Mouse (Mus musculus) CH12.LX (cell line): Measurements from ENCODE around the gene Dusp14. TPM values are rescaled to one million over a fixed set of nuclear protein-coding genes. Genes with fewer than 3 reads are reported as not detected.

Experiments used
- DNase-seq: peaks from one replicate; pipeline ENCODE4 v3.0.0-alpha.2; 2013; ENCODE audit errors: extremely low read depth
- H3K27ac ChIP-seq: 2 replicates; pipeline ENCODE4 v1.5.1; 2012; ENCODE audit warnings: low read depth, mild to moderate bottlenecking, control low read depth, moderate library complexity; ENCODE audit not compliant: insufficient read depth
- H3K27me3 ChIP-seq: replicated peaks from 2 replicates; pipeline ENCODE3; 2012; ENCODE audit warnings: inconsistent platforms
- H3K36me3 ChIP-seq, 2 experiments: replicated peaks in 1 of 2; 2 replicates each; pipeline versions ENCODE3 to v1.6.1; 2012; ENCODE audit warnings: inconsistent platforms in 1 of 2, low read length in 1 of 2, mild to moderate bottlenecking in 1 of 2, mixed read lengths in 1 of 2, moderate library complexity in 1 of 2; ENCODE audit not compliant: control insufficient read depth in 1 of 2, insufficient read depth in 1 of 2
- H3K4me1 ChIP-seq, 2 experiments: 2 replicates each; pipeline ENCODE4 v1.6.1; 2012; ENCODE audit warnings: inconsistent platforms in 1 of 2, moderate library complexity in 1 of 2; ENCODE audit not compliant: insufficient read depth in 2 of 2, control insufficient read depth in 1 of 2
- H3K4me2 ChIP-seq: 2 replicates; pipeline ENCODE4 v1.6.1; 2012; ENCODE audit warnings: low read depth, mild to moderate bottlenecking, control low read depth; ENCODE audit not compliant: poor library complexity, insufficient read depth, severe bottlenecking
- H3K4me3 ChIP-seq, 3 experiments: fragments of 150-350 bp in 1 of 3; sonication (generic) in 1 of 3; replicated peaks in 1 of 3; 2 replicates each; pipeline versions ENCODE3 to v1.5.1; 2011 to 2012; ENCODE audit warnings: low read depth in 2 of 3, low read length in 2 of 3, mild to moderate bottlenecking in 2 of 3, moderate library complexity in 2 of 3, control low read depth in 1 of 3, improper control_type of control experiment in 1 of 3, inconsistent platforms in 1 of 3, mixed read lengths in 1 of 3; ENCODE audit not compliant: poor library complexity in 1 of 3
- H3K79me2 ChIP-seq: replicated peaks from 2 replicates; pipeline ENCODE4 v1.6.1; 2012; ENCODE audit warnings: mild to moderate bottlenecking, moderate library complexity; ENCODE audit not compliant: control insufficient read depth, poor library complexity, insufficient read depth, severe bottlenecking; ENCODE audit errors: extremely low read depth
- H3K9ac ChIP-seq: 2 replicates; pipeline ENCODE4 v1.6.1; 2012; ENCODE audit warnings: low read depth, mild to moderate bottlenecking, control low read depth, moderate library complexity; ENCODE audit not compliant: insufficient read depth
- H3K9me3 ChIP-seq: replicated peaks from 2 replicates; pipeline ENCODE3; 2012; ENCODE audit warnings: low read length, inconsistent platforms, mixed read lengths
- BHLHE40 ChIP-seq: IDR thresholded peaks from 2 replicates; pipeline ENCODE4 v1.6.1; 2011; ENCODE audit warnings: mild to moderate bottlenecking, low read depth, low read length, improper control_type of control experiment
- CHD1 ChIP-seq: IDR thresholded peaks from 2 replicates; pipeline ENCODE4 v1.6.1; 2012; ENCODE audit warnings: low read depth, low read length, improper control_type of control experiment, inconsistent platforms
- CTCF ChIP-seq, 2 experiments: IDR thresholded peaks in 1 of 2; conservative IDR thresholded peaks in 1 of 2; 2 replicates each; pipeline ENCODE4 v1.5.1; 2011 to 2012; ENCODE audit warnings: low read depth in 2 of 2, low read length in 2 of 2, improper control_type of control experiment in 1 of 2, inconsistent platforms in 1 of 2, mild to moderate bottlenecking in 1 of 2, moderate library complexity in 1 of 2
- ELF1 ChIP-seq: IDR thresholded peaks from 2 replicates; pipeline ENCODE4 v1.6.1; 2014; ENCODE audit warnings: low read depth, mild to moderate bottlenecking, inconsistent platforms, low read length, improper control_type of control experiment
- EP300 ChIP-seq: IDR thresholded peaks from 2 replicates; pipeline ENCODE4 v1.6.1; 2011; ENCODE audit warnings: low read length, improper control_type of control experiment
- ETS1 ChIP-seq: conservative IDR thresholded peaks from 2 replicates; pipeline ENCODE4 v1.6.1; 2012; ENCODE audit warnings: low read depth, mild to moderate bottlenecking, inconsistent platforms, low read length, improper control_type of control experiment, moderate library complexity
- GABPA ChIP-seq: IDR thresholded peaks from 2 replicates; pipeline ENCODE4 v1.6.1; 2012; ENCODE audit warnings: low read depth, low read length, improper control_type of control experiment, inconsistent platforms; ENCODE audit not compliant: insufficient replicate concordance
- HCFC1 ChIP-seq: IDR thresholded peaks from 2 replicates; pipeline ENCODE4 v1.6.1; 2012; ENCODE audit warnings: low read depth, mild to moderate bottlenecking, inconsistent platforms, low read length, improper control_type of control experiment
- IRF4 ChIP-seq: IDR thresholded peaks from 2 replicates; pipeline ENCODE4 v1.6.1; 2014; ENCODE audit warnings: low read depth, mild to moderate bottlenecking, inconsistent platforms, low read length, improper control_type of control experiment
- JUN ChIP-seq: IDR thresholded peaks from 2 replicates; pipeline ENCODE4 v1.6.1; 2011; ENCODE audit warnings: low read depth, mild to moderate bottlenecking, low read length, improper control_type of control experiment, moderate library complexity; ENCODE audit not compliant: insufficient read depth
- JUND ChIP-seq: conservative IDR thresholded peaks from 2 replicates; pipeline ENCODE4 v1.6.1; 2011; ENCODE audit warnings: low read depth, low read length, improper control_type of control experiment
- KAT2A ChIP-seq: IDR thresholded peaks from 2 replicates; pipeline ENCODE4 v1.6.1; 2012; ENCODE audit warnings: low read length, improper control_type of control experiment, inconsistent platforms; ENCODE audit not compliant: insufficient replicate concordance
- MAFK ChIP-seq: IDR thresholded peaks from 2 replicates; pipeline ENCODE4 v1.6.1; 2011; ENCODE audit warnings: low read length, improper control_type of control experiment; ENCODE audit not compliant: insufficient replicate concordance
- MAX ChIP-seq: IDR thresholded peaks from 2 replicates; pipeline ENCODE4 v1.6.1; 2011; ENCODE audit warnings: low read length, improper control_type of control experiment
- MAZ ChIP-seq: IDR thresholded peaks from 2 replicates; pipeline ENCODE4 v1.6.1; 2012; ENCODE audit warnings: low read depth, mild to moderate bottlenecking, inconsistent platforms, low read length, improper control_type of control experiment, moderate library complexity
- MXI1 ChIP-seq: IDR thresholded peaks from 2 replicates; pipeline ENCODE4 v1.6.1; 2011; ENCODE audit warnings: mild to moderate bottlenecking, low read depth, low read length, improper control_type of control experiment
- MYC ChIP-seq: IDR thresholded peaks from 2 replicates; pipeline ENCODE4 v1.6.1; 2011; ENCODE audit warnings: low read depth, mild to moderate bottlenecking, improper control_type of control experiment, low read length
- NELFE ChIP-seq: IDR thresholded peaks from 2 replicates; pipeline ENCODE4 v1.6.1; 2011; ENCODE audit warnings: low read depth, low read length, improper control_type of control experiment
- NRF1 ChIP-seq: IDR thresholded peaks from 2 replicates; pipeline ENCODE4 v1.6.1; 2014; ENCODE audit warnings: low read depth, mild to moderate bottlenecking, inconsistent platforms, low read length, improper control_type of control experiment, moderate library complexity
- POLR2A ChIP-seq: IDR thresholded peaks from 2 replicates; pipeline ENCODE4 v1.6.1; 2011; ENCODE audit warnings: low read depth, mild to moderate bottlenecking, improper control_type of control experiment, low read length
- POLR2AphosphoS2 ChIP-seq: IDR thresholded peaks from 2 replicates; pipeline ENCODE4 v1.6.1; 2011; ENCODE audit warnings: low read depth, low read length, improper control_type of control experiment
- RAD21 ChIP-seq: IDR thresholded peaks from 2 replicates; pipeline ENCODE4 v1.6.1; 2011; ENCODE audit warnings: low read depth, mild to moderate bottlenecking, low read length, improper control_type of control experiment, moderate library complexity
- RCOR1 ChIP-seq: conservative IDR thresholded peaks from 2 replicates; pipeline ENCODE4 v1.6.1; 2012; ENCODE audit warnings: low read depth, mild to moderate bottlenecking, inconsistent platforms, low read length, improper control_type of control experiment
- SIN3A ChIP-seq: IDR thresholded peaks from 2 replicates; pipeline ENCODE4 v1.6.1; 2012; ENCODE audit warnings: low read length, improper control_type of control experiment, inconsistent platforms
- SMC3 ChIP-seq: IDR thresholded peaks from 2 replicates; pipeline ENCODE4 v1.6.1; 2011; ENCODE audit warnings: low read depth, low read length, improper control_type of control experiment
- TBP ChIP-seq: conservative IDR thresholded peaks from 2 replicates; pipeline ENCODE4 v1.6.1; 2011; ENCODE audit warnings: low read depth, low read length, improper control_type of control experiment
- TCF12 ChIP-seq: IDR thresholded peaks from 2 replicates; pipeline ENCODE4 v1.6.1; 2014; ENCODE audit warnings: low read depth, mild to moderate bottlenecking, inconsistent platforms, low read length, improper control_type of control experiment
- UBTF ChIP-seq: IDR thresholded peaks from 2 replicates; pipeline ENCODE4 v1.6.1; 2012; ENCODE audit warnings: low read depth, mild to moderate bottlenecking, inconsistent platforms, low read length, improper control_type of control experiment, moderate library complexity
- USF1 ChIP-seq: IDR thresholded peaks from 2 replicates; pipeline ENCODE4 v1.6.1; 2014; ENCODE audit warnings: low read depth, mild to moderate bottlenecking, inconsistent platforms, low read length, improper control_type of control experiment
- USF2 ChIP-seq: conservative IDR thresholded peaks from 2 replicates; pipeline ENCODE4 v1.6.1; 2011; ENCODE audit warnings: low read depth, low read length, improper control_type of control experiment
- ZKSCAN1 ChIP-seq: IDR thresholded peaks from 2 replicates; pipeline ENCODE4 v1.6.1; 2012; ENCODE audit warnings: low read depth, inconsistent platforms, low read length, improper control_type of control experiment, borderline replicate concordance
- ZNF384 ChIP-seq: IDR thresholded peaks from 2 replicates; pipeline ENCODE4 v1.6.1; 2012; ENCODE audit warnings: low read depth, low read length, improper control_type of control experiment, inconsistent platforms
- dilution Hi-C: fragments of 300-500 bp; cut with MboI; formaldehyde crosslinking; loops from 2 replicates; pipeline ENCODE4 v1.14.3; 2020; ENCODE audit warnings: low sequenced_read_pairs; ENCODE audit not compliant: extremely low pct_unique_long_range_greater_than_20kb, extremely low pct_ligation_motif_present
- in situ Hi-C: fragments of 300-500 bp; cut with MboI; formaldehyde crosslinking; loops from 3 replicates; pipeline ENCODE4 v1.14.3; 2019; ENCODE audit warnings: low sequenced_read_pairs, low pct_ligation_motif_present, low pct_unique_long_range_greater_than_20kb, mixed read lengths
- polyA plus RNA-seq: library from polyadenylated mRNA; unstranded; fragments of >175 nt; gene quantifications from 2 replicates; pipeline ENCODE4 v1.2.1, GENCODE M21; 2012; ENCODE audit warnings: low read depth; ENCODE audit not compliant: insufficient read length
- total RNA-seq, 2 experiments: library from RNA; depleted of rRNA; stranded (reverse); fragments of 300-350 nt in 1 of 2; fragments of >200 nt in 1 of 2; gene quantifications; 2 replicates each; pipeline ENCODE4 v1.2.3; 2012 to 2014

Dusp14 gene
- total and polyA plus RNA-seq, 3 experiments, result 52.7 to 127 (median 124) TPM

- peaks cover 14 to 34% of the 10 kb centered on the region in 2 experiments for H3K4me1 ChIP-seq
- no peak overlapping the region for H3K9ac ChIP-seq
- no peak overlapping the region for H3K27ac ChIP-seq
- dilution Hi-C loops (no loop called here), in situ Hi-C loops (no loop called here)
- peaks cover 23 to 45% of the 10 kb centered on the region in 2 experiments for H3K36me3 ChIP-seq
- H3K79me2 ChIP-seq, result no peaks in the 10 kb centered on the region
- TF ChIP-seq TBP, result no peak
- TF ChIP-seq GABPA, result no peak
- TF ChIP-seq MAX, result no peak
- TF ChIP-seq BHLHE40, result no peak
- no peak for TF ChIP-seq RAD21
- TF ChIP-seq USF2, result no peak
- TF ChIP-seq ELF1, result no peak
- no peak for TF ChIP-seq MXI1
- no peak for TF ChIP-seq RCOR1
- no peak for TF ChIP-seq MAFK
- TF ChIP-seq TCF12, result no peak
- TF ChIP-seq HCFC1, result no peak
- no peak for TF ChIP-seq KAT2A
- TF ChIP-seq NRF1, result no peak
- no peak for TF ChIP-seq CHD1
- no peak for TF ChIP-seq UBTF
- TF ChIP-seq EP300, result no peak
- TF ChIP-seq NELFE, result no peak
- no peak for TF ChIP-seq POLR2A
- no peaks in the 10 kb centered on the region for H3K27me3 ChIP-seq
- no peak overlapping the region for H3K4me3 ChIP-seq
- H3K4me2 ChIP-seq, result no peak overlapping the region
- H3K9me3 ChIP-seq, result no peaks in the 10 kb centered on the region
- no peak for DNase-seq
These were observed 7.9 kb upstream of the Dusp14 start for GRCm38 (mm10) chr11:84077008-84077407.

DNA sequence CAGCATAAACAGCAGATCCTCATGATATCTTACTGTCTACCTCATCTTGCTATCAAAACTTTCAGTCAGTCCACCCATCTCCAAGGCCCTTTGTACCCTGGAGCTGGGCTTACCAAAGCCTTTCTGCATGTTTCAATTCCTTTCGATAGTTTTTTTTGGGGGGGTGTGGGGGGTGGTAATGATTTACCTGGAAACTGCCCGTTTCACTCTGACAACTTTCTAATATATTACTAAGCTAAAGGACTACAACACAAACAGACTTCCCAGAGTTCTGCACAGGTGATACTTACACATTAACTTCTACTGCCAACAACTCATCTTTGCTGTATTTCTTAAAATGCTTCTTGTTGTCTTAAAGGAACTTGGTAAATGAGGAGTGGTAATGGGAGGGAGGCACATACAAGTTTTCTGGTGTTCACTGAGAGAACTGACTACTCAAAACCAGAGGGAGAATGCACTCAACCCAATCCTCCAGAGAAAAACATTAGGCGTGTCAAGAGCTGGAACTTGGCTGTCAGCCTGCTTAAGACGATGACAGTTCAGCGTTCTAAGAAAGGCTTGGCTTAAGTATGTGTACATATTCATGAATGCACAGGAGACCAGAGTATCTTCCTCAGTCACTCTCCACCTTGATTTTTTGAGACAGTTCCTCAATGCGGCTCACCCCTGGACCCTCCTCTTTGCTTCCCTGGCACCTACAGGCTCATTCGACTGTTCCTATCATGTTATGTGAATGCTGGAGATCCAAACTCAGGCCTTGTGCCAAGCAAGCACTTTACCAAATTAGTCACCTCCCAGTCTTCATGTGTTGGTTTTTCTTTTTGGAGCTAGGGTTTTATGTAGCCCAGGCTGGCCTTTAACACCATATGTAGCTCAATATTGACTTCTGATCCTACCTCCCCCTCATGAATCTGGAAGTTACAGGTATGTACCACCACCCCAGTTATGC is 5.0 kb upstream of the Dusp14 start:
- no peaks in the 10 kb centered on the region for H3K79me2 ChIP-seq
- H3K9me3 ChIP-seq, result no peaks in the 10 kb centered on the region
- dilution Hi-C loops, result no loop called here
- peak overlapping the region; percentile 39 for H3K4me2 ChIP-seq
- H3K4me3 ChIP-seq, result no peak overlapping the region
- peaks cover 6 to 19% of the 10 kb centered on the region in 2 experiments for H3K36me3 ChIP-seq
- H3K4me1 ChIP-seq, result peaks cover 22 to 60% of the 10 kb centered on the region in 2 experiments
- in situ Hi-C loops, result loop anchor here (5.0 kb wide), 1 partner anchor 33 kb away; no protein-coding TSS in a partner anchor
- DNase-seq, result peak; percentile 64
- peak overlapping the region; percentile 36 for H3K9ac ChIP-seq
- H3K27ac ChIP-seq, result peak overlapping the region; percentile 92
- no peaks in the 10 kb centered on the region for H3K27me3 ChIP-seq
- peak; percentile 72; the same call in 1 of the 2 replicates for TF ChIP-seq ETS1
- TF ChIP-seq SIN3A, result peak; percentile 67
- TF ChIP-seq CTCF (conservative IDR thresholded peaks at IDR 0.05 in 1 of 2, IDR thresholded peaks at IDR 0.05 in 1 of 2; ENCODE audit: low read depth in 2 of 2, low read length in 2 of 2), result no peak
- TF ChIP-seq IRF4, result peak; percentile 93
- no peak; the same call in 1 of the 2 replicates for TF ChIP-seq CHD1
- TF ChIP-seq EP300, result peak; percentile 47; the same call in 1 of the 2 replicates
- peak; percentile 46 for TF ChIP-seq BHLHE40
- peak; percentile 52; the same call in 1 of the 2 replicates for TF ChIP-seq JUN
- TF ChIP-seq MAZ, result peak; percentile 77; the same call in 1 of the 2 replicates
- TF ChIP-seq SMC3, result no peak
- TF ChIP-seq ZNF384, result 0 out of 2 replicates have a peak, but pooled peaks have one; percentile 8
- no peak for TF ChIP-seq MYC
- no peak for TF ChIP-seq POLR2AphosphoS2
- peak; percentile 69; the same call in 1 of the 2 replicates for TF ChIP-seq JUND
- no peak for TF ChIP-seq ZKSCAN1
- TF ChIP-seq USF1, result no peak
- TF ChIP-seq USF2, result no peak
